Mouse (Mus musculus): Measurements from ENCODE around the gene Pclo.

DNA sequence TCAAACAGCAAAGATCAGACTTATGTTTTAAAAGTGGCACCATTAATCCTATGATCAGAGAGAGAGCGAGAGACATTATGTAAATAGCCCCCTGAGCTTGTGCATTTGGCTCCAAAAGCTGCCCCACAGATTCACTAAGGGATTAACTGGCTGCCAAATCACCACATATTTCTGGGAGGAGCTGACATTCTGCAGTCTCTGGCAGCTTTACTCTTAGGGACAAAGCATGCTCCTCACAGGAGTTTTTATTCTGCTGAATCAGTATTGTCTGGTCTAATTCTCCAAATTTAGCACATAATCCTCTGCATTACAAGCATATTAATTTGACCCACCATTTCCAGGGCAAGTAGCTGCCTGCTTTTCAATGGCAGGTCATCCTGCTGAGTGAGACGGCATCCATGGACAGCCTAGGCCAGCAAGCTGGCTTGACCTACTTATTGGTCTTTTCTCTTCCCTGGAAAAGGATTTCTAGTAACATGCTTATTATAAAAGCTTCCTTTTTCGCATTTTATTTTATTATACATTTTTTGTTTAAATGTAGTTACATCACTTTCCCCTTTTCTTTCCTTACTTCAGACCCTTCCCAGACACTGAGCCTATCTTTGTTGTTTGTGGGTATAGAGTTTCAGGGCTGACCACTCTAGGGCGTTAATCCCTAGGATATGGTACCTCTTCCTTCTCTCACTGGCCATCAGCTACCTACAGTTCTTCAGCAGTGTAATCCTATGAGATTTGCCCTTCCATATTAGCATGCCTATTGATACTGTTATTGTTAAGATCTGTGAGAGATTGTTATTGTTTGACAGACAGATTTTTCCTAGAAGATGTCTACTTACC is 319.7 kb downstream of the Pclo start:
- TF ChIP-seq CTCF (IDR thresholded peaks at IDR 0.05) (no peak), EP300 (IDR thresholded peaks at IDR 0.05; ENCODE audit: insufficient read depth, low read depth, low read length) (no peak)

All from heart, adult 2 months (tissue).